Mouse (Mus musculus): Measurements from ENCODE around the gene Pnpla2. TPM values are rescaled to one million over a fixed set of nuclear protein-coding genes. Genes with fewer than 3 reads are reported as not detected.

Gene Pnpla2
- total and polyA plus RNA-seq, 2 experiments from 2014 or later: 63.8 to 159 TPM

- TF ChIP-seq CTCF (IDR thresholded peaks at IDR 0.05; ENCODE audit: low read depth) (peak; percentile 16; the same call in 1 of the 2 replicates), EP300 (IDR thresholded peaks at IDR 0.05; ENCODE audit: low read depth) (no peak)
- WGBS: 70% methylated on average over 2 of the region's 2 CpGs
- peaks cover 39% of the 10 kb centered on the region for H3K36me3 ChIP-seq (replicated peaks; ENCODE audit: control insufficient read depth, insufficient read depth, low read length)
Measured at GRCm38 (mm10) chr7:141491151-141491550, 36.2 kb downstream of the Pnpla2 start.

DNA sequence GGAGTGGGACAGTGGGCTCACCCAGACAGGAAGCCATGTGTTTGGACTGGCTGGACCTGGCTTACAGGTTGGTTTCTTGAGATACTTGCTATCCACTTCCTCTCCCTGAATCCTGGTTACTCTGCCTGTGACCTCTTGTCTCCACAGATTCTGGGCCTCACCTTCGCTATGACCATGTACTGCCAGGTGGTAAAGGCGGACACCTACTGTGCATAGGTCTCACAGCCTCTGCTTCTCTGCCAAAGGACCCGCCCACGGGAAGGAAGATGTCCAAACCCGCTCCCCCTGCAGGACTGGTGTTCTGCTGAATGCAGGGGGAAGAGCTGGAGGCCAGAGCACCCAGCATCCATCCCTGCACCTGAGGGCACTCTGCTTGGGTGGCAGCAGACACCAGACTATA, 37.7 kb downstream of the Pnpla2 start:
- WGBS: 87% methylated on average over 5 of the region's 5 CpGs
- DNase-seq (ENCODE audit: low spot score): no peak
- Histone ChIP-seq H3K4me2 (ENCODE audit: low read depth, low read length) (no peak overlapping the region), H3K27me3 (ENCODE audit: control insufficient read depth, insufficient read depth, low read length) (no peaks in the 10 kb centered on the region), H3K4me3 (ENCODE audit: low read depth, low read length) (no peak overlapping the region), H3K36me3 (replicated peaks; ENCODE audit: control insufficient read depth, insufficient read depth, low read length) (peaks cover 34% of the 10 kb centered on the region), H3K9me3 (replicated peaks; ENCODE audit: control insufficient read depth, low read length) (no peaks in the 10 kb centered on the region), H3K4me1 (ENCODE audit: control insufficient read depth, insufficient read depth) (peaks cover 11% of the 10 kb centered on the region), H3K27ac (ENCODE audit: low read depth) (no peak overlapping the region), H3K9ac (replicated peaks; ENCODE audit: low read depth, low read length) (no peak overlapping the region)
- TF ChIP-seq EP300 (IDR thresholded peaks at IDR 0.05; ENCODE audit: low read depth) (no peak), CTCF (IDR thresholded peaks at IDR 0.05; ENCODE audit: low read depth) (no peak)
- no peak for ATAC-seq (ENCODE audit: insufficient read depth, low read depth)

More at GRCm38 (mm10) chr7:141491151-141491550, 36.2 kb downstream of the Pnpla2 start:
- Histone ChIP-seq H3K4me2 (ENCODE audit: low read depth, low read length) (no peak overlapping the region), H3K4me1 (ENCODE audit: control insufficient read depth, insufficient read depth) (no peaks in the 10 kb centered on the region), H3K9me3 (replicated peaks; ENCODE audit: control insufficient read depth, low read length) (no peaks in the 10 kb centered on the region), H3K4me3 (ENCODE audit: low read depth, low read length) (no peak overlapping the region), H3K9ac (replicated peaks; ENCODE audit: low read depth, low read length) (no peak overlapping the region), H3K27me3 (ENCODE audit: control insufficient read depth, insufficient read depth, low read length) (no peaks in the 10 kb centered on the region), H3K27ac (ENCODE audit: low read depth) (no peak overlapping the region)
- DNase-seq (ENCODE audit: low spot score): no peak
- no peak for ATAC-seq (ENCODE audit: insufficient read depth, low read depth)

DNA sequence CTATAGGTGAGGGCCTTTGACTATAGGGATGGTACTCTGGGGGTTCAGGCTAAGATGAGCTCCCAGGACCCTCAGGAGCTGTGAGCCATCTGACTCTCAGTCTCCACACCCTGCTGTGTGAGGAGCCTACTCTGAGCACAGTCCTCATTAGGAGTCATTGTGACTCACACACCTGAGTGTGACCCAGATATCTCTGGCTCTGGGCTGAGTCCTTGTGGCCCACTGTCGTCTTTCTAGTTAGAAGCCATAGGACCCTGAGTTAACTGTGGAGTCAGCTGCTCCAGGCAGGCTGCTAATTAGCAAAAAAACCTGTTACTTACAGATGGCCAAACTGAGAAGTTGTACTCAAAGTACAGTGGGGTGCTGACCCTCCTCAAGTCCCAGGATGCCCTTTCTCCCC, 38.7 kb downstream of the Pnpla2 start:
- Histone ChIP-seq H3K9me3 (replicated peaks; ENCODE audit: control insufficient read depth, low read length) (no peaks in the 10 kb centered on the region), H3K27ac (ENCODE audit: low read depth) (no peak overlapping the region), H3K27me3 (ENCODE audit: control insufficient read depth, insufficient read depth, low read length) (no peaks in the 10 kb centered on the region), H3K36me3 (replicated peaks; ENCODE audit: control insufficient read depth, insufficient read depth, low read length) (peaks cover 34% of the 10 kb centered on the region), H3K4me1 (ENCODE audit: control insufficient read depth, insufficient read depth) (peaks cover 14% of the 10 kb centered on the region), H3K4me3 (ENCODE audit: low read depth, low read length) (no peak overlapping the region), H3K4me2 (ENCODE audit: low read depth, low read length) (no peak overlapping the region), H3K9ac (replicated peaks; ENCODE audit: low read depth, low read length) (no peak overlapping the region)
- WGBS: 71% methylated on average over 1 of the region's 1 CpGs
- no peak for TF ChIP-seq CTCF (IDR thresholded peaks at IDR 0.05; ENCODE audit: low read depth)
- TF ChIP-seq EP300 (IDR thresholded peaks at IDR 0.05; ENCODE audit: low read depth): no peak
- DNase-seq (ENCODE audit: low spot score) (no peak), ATAC-seq (ENCODE audit: insufficient read depth, low read depth) (no peak)

DNA sequence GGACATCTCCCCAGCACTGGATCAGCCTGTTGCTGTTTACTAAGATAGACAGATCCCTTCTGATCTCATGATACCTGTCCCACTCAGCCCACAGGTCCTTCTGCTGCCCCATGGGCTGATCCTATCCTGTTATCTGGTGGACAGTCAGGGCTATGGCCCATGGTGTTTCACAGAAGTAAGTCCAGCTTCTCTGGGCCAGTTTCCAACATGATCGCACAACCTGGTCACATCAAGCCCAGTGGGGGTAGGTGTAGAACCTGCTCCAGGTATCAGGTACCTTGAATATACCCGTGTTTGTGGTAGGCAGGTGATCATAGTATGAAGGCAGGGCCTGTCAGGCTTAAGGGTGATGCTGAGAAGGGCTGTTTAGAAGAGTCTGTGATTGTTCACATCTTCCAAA, 40.4 kb downstream of the Pnpla2 start:
- Histone ChIP-seq H3K27ac (ENCODE audit: low read depth) (no peak overlapping the region), H3K36me3 (replicated peaks; ENCODE audit: control insufficient read depth, insufficient read depth, low read length) (peaks cover 22% of the 10 kb centered on the region), H3K4me1 (ENCODE audit: control insufficient read depth, insufficient read depth) (peaks cover 14% of the 10 kb centered on the region), H3K27me3 (ENCODE audit: control insufficient read depth, insufficient read depth, low read length) (no peaks in the 10 kb centered on the region), H3K9me3 (replicated peaks; ENCODE audit: control insufficient read depth, low read length) (no peaks in the 10 kb centered on the region), H3K4me3 (ENCODE audit: low read depth, low read length) (no peak overlapping the region), H3K4me2 (ENCODE audit: low read depth, low read length) (no peak overlapping the region), H3K9ac (replicated peaks; ENCODE audit: low read depth, low read length) (no peak overlapping the region)
- TF ChIP-seq EP300 (IDR thresholded peaks at IDR 0.05; ENCODE audit: low read depth) (no peak), CTCF (IDR thresholded peaks at IDR 0.05; ENCODE audit: low read depth) (no peak)
- no peak for ATAC-seq (ENCODE audit: insufficient read depth, low read depth)
- DNase-seq (ENCODE audit: low spot score): no peak
- WGBS: 84% methylated on average over 2 of the region's 2 CpGs

GRCm38 (mm10) chr7:141495940-141496339, 40.9 kb downstream of the Pnpla2 start:
- Histone ChIP-seq H3K4me1 (ENCODE audit: control insufficient read depth, insufficient read depth) (peaks cover 14% of the 10 kb centered on the region), H3K27me3 (ENCODE audit: control insufficient read depth, insufficient read depth, low read length) (no peaks in the 10 kb centered on the region), H3K4me2 (ENCODE audit: low read depth, low read length) (no peak overlapping the region), H3K36me3 (replicated peaks; ENCODE audit: control insufficient read depth, insufficient read depth, low read length) (peaks cover 20% of the 10 kb centered on the region), H3K9ac (replicated peaks; ENCODE audit: low read depth, low read length) (no peak overlapping the region), H3K27ac (ENCODE audit: low read depth) (no peak overlapping the region), H3K4me3 (ENCODE audit: low read depth, low read length) (no peak overlapping the region), H3K9me3 (replicated peaks; ENCODE audit: control insufficient read depth, low read length) (no peaks in the 10 kb centered on the region)
- WGBS: 67% methylated on average over 4 of the region's 4 CpGs
- DNase-seq (ENCODE audit: low spot score): no peak
- TF ChIP-seq EP300 (IDR thresholded peaks at IDR 0.05; ENCODE audit: low read depth) (no peak), CTCF (IDR thresholded peaks at IDR 0.05; ENCODE audit: low read depth) (no peak)
- ATAC-seq (ENCODE audit: insufficient read depth, low read depth): no peak

DNA sequence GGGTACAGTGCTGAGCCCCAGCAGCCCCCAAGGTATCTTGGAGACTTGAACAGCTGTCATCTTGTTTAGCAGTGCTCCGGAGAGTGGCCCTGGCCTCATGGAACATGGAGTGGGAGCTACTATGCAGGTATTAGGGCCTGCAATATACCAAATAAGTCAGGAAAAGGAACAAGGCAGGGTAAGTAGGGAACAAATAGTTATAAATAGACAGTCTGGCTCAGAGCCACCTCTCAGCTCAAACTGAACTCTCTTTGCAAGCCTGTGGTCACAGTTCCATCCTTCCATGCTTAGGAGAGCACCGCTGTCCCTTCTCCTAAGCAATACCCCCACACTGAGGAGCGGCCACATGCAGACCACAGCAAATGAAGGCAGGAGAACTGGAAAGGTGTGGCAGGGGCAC, 42.6 kb downstream of the Pnpla2 start:
- H3K4me3 ChIP-seq (ENCODE audit: low read depth, low read length): no peak overlapping the region
- TF ChIP-seq CTCF (IDR thresholded peaks at IDR 0.05; ENCODE audit: low read depth) (no peak), EP300 (IDR thresholded peaks at IDR 0.05; ENCODE audit: low read depth) (no peak)
- H3K4me2 ChIP-seq (ENCODE audit: low read depth, low read length): no peak overlapping the region
- peak; percentile 55 for DNase-seq (ENCODE audit: low spot score)
- WGBS: 46% methylated on average over 3 of the region's 3 CpGs
- no peaks in the 10 kb centered on the region for H3K27me3 ChIP-seq (ENCODE audit: control insufficient read depth, insufficient read depth, low read length)
- ATAC-seq (ENCODE audit: insufficient read depth, low read depth): peak; percentile 54; the same call in 1 of the 2 replicates
- H3K27ac ChIP-seq (ENCODE audit: low read depth): peak overlapping the region; percentile 73
- H3K36me3 ChIP-seq (replicated peaks; ENCODE audit: control insufficient read depth, insufficient read depth, low read length): peaks cover 7% of the 10 kb centered on the region
- H3K9me3 ChIP-seq (replicated peaks; ENCODE audit: control insufficient read depth, low read length): no peaks in the 10 kb centered on the region
- no peak overlapping the region for H3K9ac ChIP-seq (replicated peaks; ENCODE audit: low read depth, low read length)
- H3K4me1 ChIP-seq (ENCODE audit: control insufficient read depth, insufficient read depth): peaks cover 14% of the 10 kb centered on the region

Data from heart, postnatal 0 days (tissue).